Comparison of ENCODE assay signal across 15 mouse cellular contexts in genomic region chr14:12459700-12460099, GRCm38 (mm10).
A peak's percentile ranks its signal among the peaks of the same experiment; 100 is the strongest.
DNase-seq lines count a peak whose midpoint lies in the region; TF ChIP-seq lines count a peak whose summit lies in the region.
"Had no signal": no experiment of that assay in that cellular context is flagged by ENCODE, and none has a peak within 500 bp of the region (broad histone marks: within the 10 kb centered on the region; RNA-seq: fewer than 3 reads in every experiment).

No protein-coding gene starts in this region.

- H3K36me3 ChIP-seq in kidney, adult 2 months (ENCODE audit: control insufficient read depth, insufficient read depth, low read length) = no peaks in the 10 kb centered on the region
- H3K36me3 ChIP-seq: embryonic facial prominence, embryonic 12.5 days; limb, embryonic 12.5 days; liver, embryonic 15.5 days; stomach, embryonic 15.5 days had no signal

- peak overlapping the region; percentile 43 for H3K27ac ChIP-seq in bone marrow macrophage, adult 2 months (ENCODE audit: insufficient read depth, low read depth, low read length)
- H3K27ac ChIP-seq in kidney, adult 2 months (ENCODE audit: insufficient read depth, low read depth, low read length) = no peak overlapping the region
- H3K27ac ChIP-seq: embryonic facial prominence, embryonic 12.5 days; limb, embryonic 12.5 days; liver, embryonic 15.5 days; stomach, embryonic 15.5 days had no signal

- peaks cover 11% of the 10 kb centered on the region for H3K4me1 ChIP-seq in bone marrow macrophage, adult 2 months (ENCODE audit: control insufficient read depth, insufficient read depth, low read length)
- no peaks in the 10 kb centered on the region for H3K4me1 ChIP-seq in kidney, adult 2 months (ENCODE audit: control insufficient read depth, insufficient read depth, low read length)
- H3K4me1 ChIP-seq: embryonic facial prominence, embryonic 12.5 days; liver, embryonic 15.5 days; stomach, embryonic 15.5 days had no signal

- 66% methylated on average over 7 of the region's 7 CpGs for WGBS in kidney, adult 2 months

- no peaks in the 10 kb centered on the region; the same call in 1 of the 2 replicates for H3K27me3 ChIP-seq in kidney, adult 2 months (replicated peaks; ENCODE audit: control insufficient read depth, insufficient read depth, low read length)
- H3K27me3 ChIP-seq: limb, embryonic 12.5 days; liver, embryonic 15.5 days; stomach, embryonic 15.5 days had no signal

- no peak for TF ChIP-seq CTCF in bone marrow macrophage, adult 2 months (IDR thresholded peaks at IDR 0.05; ENCODE audit: low read depth, low read length)
- no peak for TF ChIP-seq CTCF in kidney, adult 2 months (conservative IDR thresholded peaks at IDR 0.05; ENCODE audit: insufficient read depth, insufficient read length, low read depth, low read length)

- no peak for TF ChIP-seq POLR2A in bone marrow macrophage, adult 2 months (IDR thresholded peaks at IDR 0.05; ENCODE audit: borderline replicate concordance, low read depth, low read length)
- TF ChIP-seq POLR2A in kidney, adult 2 months (IDR thresholded peaks at IDR 0.05; ENCODE audit: low read depth, low read length) = no peak

- no peak overlapping the region; the same call in 1 of the 2 replicates for H3K4me3 ChIP-seq in bone marrow macrophage, adult 2 months (ENCODE audit: insufficient read depth, low read length)
- H3K4me3 ChIP-seq in kidney, adult 2 months (ENCODE audit: insufficient read depth, low read depth, low read length) = no peak overlapping the region
- H3K4me3 ChIP-seq: embryonic facial prominence, embryonic 12.5 days; limb, embryonic 12.5 days; liver, embryonic 15.5 days; stomach, embryonic 15.5 days had no signal

- intact Hi-C loops in left cerebral cortex, postnatal 14 days (cut with DNase I) = no loop called here

- DNase-seq in frontal cortex, postnatal 36 days (ENCODE audit: low spot score in 2 of 2) = peak; percentile 34 to 39
- no peak for DNase-seq in frontal cortex, postnatal 25 days (ENCODE audit: low spot score in 2 of 2)
- peak; percentile 29 to 38 for DNase-seq in left cerebral cortex, postnatal 14 days (ENCODE audit: low spot score in 2 of 2)
- DNase-seq in left cerebral cortex, adult 18-20 months (ENCODE audit: low spot score in 2 of 2) = no peak
- DNase-seq in brain, adult 2 months (ENCODE audit: low read depth, low spot score) = peak; percentile 55
- no peak for DNase-seq in kidney, adult 2 months
- DNase-seq: adrenal gland, postnatal 36 days; kidney, adult 9 months; lung, postnatal 14 days; thymus, postnatal 14 days had no signal

Comparison
In these comparisons a context has a peak if more than half of its experiments do, and no peak if none do; other contexts are left out.
1. DNase-seq: peak in frontal cortex, postnatal 36 days (2 of 2), left cerebral cortex, postnatal 14 days (2 of 2) and brain, adult 2 months (single experiment); none in frontal cortex, postnatal 25 days (0 of 2), left cerebral cortex, adult 18-20 months (0 of 2) and kidney, adult 2 months (single experiment).